Mouse (Mus musculus) lung, postnatal 4 days (tissue): ENCODE data around the gene Lrrfip2.

ENCODE experiments used
- DNase-seq, 2 experiments: peaks; one replicate each; pipeline ENCODE4 v3.0.0; 2021

Gene Lrrfip2

DNA sequence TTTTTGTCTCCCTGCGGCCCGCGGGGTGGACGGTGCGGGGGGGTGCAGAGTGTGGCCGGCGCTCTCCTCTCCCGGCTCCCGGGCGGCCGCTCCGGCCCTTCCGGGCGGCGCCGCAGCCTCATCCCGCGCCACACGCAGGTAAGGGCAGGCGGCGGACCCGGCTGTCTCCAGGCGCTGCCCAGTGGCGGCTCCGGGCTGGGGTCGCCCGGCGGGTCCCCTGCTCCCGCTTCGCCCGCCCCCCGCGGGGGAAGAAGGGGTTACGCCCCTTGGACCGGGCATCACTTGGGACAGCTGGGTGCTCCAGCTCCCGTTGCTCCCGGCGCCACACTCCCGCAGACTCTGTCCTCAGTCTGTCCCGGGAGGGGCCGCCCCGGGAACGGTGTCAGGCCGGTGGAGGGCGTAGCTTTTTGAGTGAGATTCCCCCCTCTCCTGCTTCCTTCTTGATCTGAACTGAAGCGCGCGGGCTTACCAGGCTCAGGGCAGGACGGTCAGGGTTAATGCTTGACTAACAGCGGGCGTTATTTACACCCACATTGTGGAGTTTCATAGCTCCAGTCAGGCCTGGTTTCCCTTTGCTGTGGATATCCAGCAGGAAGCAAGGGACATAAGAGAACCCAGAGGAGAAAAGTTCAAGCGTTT, 979 bp downstream of the Lrrfip2 start:
- DNase-seq: peak; percentile 64 to 66

DNA sequence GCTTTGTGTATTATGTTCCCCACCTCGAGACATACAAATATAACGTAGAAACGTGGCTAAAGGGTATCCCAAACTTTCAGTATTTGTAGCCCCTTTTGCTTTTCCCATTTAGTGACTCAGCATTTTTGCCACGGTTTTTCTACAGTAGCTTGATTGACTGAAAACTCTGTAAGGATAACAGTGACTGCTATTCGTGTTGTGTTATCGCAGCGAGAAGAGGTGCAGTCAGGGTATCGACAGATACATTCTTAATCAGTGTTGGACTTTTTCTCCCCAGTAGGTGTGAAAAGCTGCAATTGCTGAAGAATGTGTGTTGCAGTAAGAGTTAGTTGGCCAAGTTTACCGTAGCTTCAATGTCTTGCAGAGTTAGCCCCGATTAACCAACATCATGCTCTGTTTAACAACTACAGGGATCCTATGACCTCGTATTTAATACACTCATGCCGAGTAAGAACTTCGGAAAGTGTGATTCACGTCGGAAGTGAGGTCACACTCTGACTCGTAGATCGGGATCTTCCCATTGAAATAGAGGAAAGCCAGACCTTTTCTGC, 1.6 kb downstream of the Lrrfip2 start:
- DNase-seq: no peak

DNA sequence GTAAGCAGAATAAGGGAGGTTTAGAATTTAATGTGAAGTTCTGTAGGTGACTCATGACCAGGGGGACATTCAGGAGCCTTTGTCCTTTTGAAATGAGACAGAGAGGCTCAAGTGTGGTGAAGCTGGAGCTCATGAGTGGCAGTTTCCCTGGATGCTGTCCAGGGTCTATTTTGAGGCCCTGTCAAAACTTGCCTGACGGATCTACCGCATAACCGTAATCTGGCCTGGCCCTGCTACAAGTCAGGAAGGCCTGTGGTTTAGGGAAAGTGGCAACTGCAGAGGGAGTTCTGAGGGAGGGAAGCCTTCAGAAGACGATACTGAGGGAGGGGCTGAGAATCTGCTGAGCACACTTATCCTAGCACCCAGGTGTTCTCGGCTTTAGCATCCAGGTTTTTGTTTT, 5.1 kb downstream of the Lrrfip2 start:
- DNase-seq: no peak

DNA sequence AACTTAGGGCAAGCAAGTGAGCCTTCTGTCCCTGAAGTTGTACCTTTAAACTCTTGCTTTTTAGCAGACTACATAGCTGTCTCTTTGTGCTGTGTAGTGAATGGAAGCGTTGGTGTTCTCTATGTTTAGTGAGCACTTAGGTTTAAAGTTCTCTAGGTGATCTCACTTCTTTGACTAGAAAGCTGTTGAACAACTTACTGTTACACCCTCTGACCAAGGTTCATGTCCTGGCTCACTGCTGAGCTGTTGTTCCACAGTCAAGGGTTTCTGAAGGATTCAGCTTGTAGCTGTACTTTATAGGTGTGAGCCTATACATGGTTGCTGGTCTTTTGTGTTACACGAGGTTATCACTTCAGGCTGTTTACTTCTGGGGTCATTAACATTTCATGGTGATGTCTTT, 5.9 kb downstream of the Lrrfip2 start:
- no peak for DNase-seq

DNA sequence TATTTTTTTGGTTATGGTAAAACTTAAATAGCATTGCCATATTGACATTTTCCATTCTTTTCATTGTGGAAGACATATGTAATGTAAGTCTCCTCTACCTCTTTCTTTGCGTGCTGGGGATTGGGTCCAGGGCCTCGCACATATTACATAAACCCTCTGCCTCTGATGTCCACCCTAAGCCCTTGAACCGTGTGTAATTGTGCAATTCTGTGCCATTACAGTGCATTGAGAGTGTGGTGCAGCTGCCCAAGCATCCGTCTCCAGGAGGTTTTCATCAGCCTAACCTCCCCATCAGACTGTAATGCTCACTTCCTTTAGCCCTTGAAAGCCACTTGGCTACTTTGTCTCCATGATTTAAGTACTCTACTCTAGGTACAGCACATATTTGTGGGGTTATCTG, 7.0 kb downstream of the Lrrfip2 start:
- no peak for DNase-seq

DNA sequence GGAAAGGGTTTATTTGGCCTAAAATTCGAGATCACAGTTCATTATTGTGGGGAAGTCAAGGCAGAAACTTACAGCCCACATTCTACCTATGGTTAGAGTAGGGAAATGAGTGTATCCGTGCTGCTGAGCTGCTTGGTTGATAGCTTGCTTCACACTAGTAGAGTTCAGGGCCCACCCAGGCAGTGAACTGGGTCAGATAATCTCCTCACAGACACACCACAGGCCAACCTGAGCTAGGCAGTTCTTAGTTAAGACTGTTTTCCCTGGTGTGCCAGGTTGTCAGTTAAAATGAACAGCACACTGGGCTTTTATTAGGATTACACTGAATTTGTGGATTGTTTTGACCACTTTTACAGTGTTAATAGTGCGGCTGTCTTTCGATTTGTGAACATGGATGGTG, 9.3 kb downstream of the Lrrfip2 start:
- no peak for DNase-seq

DNA sequence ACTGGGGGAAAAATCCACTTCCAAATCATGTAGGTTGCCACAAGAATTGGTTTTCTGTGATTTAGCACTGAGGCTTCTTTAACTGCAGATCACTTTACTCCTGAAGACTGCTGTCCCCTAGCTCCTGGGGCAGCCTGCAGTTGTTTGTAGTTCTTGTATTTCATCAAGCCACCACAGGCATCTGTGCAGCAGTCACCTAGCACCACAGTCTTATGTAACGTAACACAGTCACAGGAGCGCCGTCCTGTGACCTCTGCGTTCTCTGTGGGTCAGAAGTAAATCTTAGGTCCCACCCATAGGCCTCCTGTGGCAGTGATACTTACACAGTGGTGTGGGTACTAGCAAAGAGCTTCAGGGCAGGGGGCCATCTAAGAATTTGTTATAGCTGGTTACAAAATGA, 10.4 kb downstream of the Lrrfip2 start:
- DNase-seq: no peak

DNA sequence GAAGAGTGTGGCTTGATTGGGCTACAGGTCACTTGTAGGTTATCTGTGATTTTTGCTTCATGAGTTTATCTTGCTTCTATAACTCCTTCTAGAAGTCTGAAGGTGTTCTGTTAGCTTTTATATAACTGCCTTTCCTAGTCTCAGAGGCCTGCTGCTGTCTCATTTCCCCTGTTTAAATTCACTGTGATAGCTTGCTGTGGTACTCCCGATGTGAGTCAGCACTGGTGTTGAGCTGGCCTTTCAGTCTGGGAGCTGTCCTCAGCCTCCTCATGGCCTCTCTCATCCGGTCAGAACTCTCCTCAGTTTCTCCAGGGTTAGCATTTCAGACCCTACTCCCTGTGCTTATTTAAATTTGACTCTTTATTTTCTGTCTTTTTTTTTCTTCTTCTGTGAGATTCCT, 12.7 kb downstream of the Lrrfip2 start:
- no peak for DNase-seq

DNA sequence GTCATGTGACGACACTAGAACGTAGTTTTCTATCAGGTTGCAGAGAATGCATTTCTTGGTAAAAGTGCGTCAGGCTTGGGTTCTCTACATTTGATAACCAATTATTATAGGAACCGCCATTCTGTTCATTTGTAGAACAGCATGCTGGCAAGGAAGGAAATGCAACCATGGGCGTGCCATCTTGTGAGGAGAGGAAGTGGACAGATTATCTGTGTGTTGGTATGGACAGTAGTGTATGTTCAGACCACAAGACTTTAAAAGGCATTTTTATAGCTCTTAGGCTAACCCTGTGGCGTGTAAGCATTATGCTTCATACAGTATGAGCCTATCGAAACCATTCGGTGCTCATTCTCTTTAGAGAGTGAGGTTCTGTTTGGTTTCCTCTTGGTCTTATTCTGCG, 20.8 kb downstream of the Lrrfip2 start:
- no peak for DNase-seq

DNA sequence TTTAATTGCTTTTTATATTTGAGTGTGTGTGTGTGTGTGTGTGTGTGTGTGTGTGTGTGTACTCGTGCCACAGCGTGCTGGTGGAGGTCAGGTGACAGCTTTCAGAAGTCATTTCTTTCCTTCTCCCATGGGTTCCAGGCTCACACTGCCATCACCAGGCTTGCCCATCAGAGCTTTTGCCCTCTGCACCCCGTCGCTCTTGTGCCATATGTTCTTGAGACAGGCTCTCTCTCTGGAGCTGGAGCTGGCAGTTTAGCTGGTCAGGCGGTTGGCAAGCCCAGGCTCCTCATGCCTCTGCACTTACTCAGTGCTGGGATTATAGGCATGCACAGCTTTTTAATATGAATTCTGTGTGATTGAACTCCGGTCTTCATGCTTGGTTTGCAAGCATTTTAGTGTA, 25.3 kb downstream of the Lrrfip2 start:
- DNase-seq: no peak

DNA sequence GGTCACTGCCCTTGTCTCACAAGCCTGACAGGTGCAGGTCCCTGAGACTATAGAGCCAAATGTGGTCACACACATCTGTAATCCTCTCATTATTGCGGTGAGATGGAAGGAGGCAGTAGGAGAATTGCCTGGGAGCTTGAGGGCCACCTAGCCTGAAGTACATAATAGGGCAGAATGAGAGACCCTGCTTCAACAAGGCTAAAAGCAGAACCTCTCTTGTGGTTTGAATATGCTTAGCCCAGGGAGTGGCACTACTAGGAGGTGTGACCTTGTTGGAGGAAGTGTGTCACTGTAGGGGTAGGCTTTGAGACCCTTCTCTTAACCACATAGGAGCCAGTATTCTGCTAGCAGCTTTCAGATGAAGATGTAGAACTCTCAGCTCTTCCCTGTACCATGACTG, 26.0 kb downstream of the Lrrfip2 start:
- no peak for DNase-seq

DNA sequence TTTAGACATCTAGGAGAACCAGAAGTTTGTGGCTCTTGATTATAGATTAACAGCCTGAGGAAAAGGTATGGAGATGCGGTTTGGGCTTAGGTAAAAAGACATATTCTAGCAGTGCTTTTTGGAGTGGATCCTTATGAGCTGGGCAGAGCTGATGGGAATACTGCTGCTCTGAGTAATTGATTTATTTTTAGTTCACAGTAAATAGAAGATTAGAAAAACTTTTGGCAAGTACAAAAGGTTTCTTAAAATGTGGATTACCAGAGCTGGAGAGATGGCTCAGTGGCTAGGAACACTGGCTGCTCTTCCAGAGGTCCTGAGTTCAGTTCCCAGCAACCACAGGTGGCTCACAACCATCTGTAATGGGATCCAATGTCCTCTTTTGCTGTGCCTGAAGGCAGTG, 27.3 kb downstream of the Lrrfip2 start:
- DNase-seq: no peak

DNA sequence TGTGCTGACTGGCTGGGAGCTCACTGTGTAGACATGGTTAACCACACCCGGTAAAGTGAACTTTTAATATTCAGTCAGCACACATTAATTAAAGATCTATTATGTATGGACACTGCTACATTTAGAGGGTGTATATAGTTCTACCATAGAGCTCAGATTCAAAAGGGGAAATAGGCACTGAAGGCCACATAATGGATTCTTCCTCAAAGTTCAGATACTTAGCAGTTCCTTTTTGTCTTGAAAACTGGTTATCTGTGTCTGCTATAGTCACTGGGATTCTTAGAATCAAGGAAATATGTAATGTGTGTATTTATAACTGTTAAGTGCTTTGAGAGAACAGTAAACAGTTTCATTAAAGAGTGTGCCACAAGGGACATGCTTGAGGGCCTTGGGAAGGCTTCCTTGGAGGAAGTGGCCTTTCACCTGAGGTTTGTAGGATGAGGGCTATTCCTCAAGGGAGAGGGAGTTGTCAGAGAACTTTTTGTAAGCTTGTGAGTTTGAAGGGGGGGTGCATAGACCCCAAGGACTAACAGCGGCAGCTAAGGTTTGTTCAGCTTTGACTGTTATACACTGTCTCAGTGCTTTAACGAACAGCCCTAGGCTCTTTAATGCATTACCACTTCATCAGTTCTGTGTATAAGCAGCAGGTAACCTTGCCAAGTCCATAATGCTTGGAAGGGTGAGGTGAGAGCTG, 28.3 kb downstream of the Lrrfip2 start:
- DNase-seq: no peak

DNA sequence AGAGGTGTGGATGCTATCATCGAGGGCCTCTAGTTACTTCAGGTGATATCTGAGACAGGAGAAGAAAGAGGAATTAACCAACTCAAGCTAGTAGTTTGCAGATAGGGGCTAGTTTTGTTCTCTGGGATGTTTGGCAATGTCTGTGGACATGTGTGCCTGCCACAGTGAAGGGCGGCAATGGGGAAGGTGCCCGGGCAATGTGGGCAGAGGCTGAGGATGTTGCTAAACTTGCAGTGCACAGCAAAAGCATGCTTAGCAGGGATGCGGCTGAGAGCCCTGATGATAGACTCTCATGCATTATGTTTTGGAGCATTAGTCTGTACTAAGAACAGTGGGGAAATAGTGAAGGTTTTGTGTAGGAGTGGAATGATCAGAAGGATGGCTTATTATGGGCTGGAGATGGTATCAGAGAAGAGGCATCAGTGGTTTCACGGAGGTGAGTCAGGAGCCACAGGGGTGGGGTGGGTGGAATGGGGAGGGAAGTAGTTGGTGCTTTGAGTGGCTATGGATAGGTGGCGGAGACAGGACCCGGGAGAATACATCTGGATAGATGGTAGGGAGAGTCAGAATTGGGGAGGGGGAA, 28.9 kb downstream of the Lrrfip2 start:
- peak; percentile 59 to 60 for DNase-seq

DNA sequence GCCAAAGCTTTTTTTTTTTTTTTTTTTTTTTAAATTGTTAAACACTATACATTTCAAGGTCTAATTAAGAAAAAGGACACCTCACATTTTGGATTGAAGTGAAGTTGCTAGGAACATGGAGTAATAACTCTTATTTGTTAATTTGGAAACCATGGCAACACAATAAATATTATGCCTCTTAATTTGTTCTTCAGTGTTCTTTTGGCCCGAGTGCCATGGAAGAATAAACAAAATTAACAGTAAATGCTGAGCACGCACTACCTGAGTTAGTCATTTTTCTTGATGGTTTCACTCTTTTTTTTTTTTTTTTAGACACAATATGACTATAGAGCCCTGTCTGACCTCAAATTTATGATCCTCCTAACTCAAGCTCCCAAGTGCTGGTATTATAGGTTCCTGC, 30.6 kb downstream of the Lrrfip2 start:
- DNase-seq: no peak

DNA sequence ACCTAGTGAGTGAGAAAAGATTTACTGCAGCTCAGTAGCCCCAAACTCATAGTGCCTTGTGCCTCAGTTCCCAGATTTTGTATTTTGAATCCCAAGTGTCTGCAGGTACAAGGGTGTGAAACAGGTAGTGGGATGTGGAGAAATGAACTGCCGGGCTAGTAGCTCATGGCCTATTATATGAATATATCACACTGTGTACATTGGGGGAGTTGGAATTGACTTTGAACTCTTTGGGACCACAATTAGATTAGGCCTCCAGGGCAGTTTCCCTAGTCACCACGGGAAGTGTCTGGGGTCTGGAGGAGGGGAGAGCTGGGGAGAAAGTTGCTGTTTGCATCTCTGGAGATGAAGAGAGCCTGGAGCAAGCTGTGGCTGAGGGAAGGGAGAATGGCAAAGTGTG, 31.0 kb downstream of the Lrrfip2 start:
- DNase-seq: no peak

DNA sequence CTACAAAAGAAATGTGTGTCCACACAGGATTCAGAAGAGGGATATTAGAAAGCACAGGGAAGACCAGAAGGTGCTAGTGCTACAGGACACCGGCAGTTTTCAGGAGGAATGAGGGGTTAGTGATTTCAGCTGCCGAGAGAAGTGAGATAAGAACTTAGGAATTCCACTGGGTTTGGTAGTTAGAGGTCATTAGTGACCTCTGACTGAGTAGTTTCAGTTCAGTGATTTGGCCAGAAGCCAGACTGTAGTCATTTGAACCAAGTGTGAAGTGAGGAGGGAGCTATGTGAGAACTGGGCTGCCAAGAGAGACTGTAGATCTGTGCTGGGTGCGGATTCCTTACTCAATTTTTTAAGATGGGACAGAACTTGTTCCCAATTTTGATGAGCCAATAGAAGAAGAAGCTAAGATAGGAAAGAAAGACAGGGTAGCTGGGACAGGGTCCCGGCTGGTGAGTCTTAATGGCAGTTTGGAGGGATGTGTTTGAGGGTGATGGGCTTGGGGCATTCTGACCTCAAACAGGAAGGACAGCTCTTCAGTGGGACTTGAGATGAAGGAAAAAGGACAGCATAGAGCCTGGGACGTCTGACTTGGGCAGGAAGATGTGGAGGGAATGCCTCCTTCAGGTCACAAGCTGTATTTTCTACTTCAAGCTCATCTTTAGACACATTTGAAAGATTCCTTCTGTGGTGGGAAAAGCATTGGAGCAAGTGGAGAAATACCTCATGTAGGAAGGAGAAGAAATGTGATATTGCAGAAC, 32.0 kb downstream of the Lrrfip2 start:
- peak; percentile 29 to 65 for DNase-seq

DNA sequence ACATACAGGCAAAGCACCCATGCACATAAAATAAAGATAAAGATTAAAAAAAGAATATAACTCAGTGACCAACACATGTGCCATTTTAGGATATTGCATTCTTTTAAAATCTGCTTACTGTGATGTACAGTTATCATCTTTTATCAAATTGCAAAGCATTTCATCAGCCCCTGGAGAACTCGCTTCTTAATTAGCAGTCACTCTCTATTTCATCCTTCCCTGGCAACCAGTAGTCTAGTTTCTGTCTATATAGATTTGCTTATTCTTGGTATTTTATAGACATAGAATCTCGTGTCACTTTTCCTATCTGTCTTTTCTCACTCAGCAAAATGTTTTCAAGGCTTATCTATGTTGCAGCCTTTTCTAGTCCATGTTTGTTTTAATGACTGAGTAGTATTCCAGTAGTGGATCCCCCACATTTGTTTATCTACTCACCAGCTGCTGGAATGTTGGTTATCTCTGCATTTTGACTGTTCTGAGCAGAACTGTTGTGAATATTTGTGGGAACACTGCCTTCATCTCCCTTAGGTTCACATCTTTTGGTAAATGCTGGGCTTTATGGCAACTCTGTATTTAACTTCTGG, 35.0 kb downstream of the Lrrfip2 start:
- DNase-seq: no peak

DNA sequence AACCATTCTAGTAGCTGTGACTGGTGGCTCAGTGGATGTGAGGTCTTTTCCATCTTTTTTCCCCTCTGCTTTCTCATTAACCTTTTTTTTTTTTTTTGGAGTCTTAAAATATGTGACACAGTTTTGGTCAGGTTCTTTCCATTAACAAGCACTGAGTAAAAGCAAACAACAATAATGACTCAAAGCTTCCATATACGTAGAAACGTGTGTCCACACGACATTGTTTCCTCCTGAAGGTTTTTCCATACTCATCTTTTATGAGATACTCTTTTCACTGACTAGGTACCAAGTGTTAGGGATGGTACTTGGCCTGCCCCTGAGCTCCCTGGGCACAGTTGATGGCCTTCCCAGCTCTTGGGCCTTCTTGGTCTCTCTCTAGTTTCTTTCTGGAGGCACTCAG, 35.6 kb downstream of the Lrrfip2 start:
- DNase-seq: no peak

DNA sequence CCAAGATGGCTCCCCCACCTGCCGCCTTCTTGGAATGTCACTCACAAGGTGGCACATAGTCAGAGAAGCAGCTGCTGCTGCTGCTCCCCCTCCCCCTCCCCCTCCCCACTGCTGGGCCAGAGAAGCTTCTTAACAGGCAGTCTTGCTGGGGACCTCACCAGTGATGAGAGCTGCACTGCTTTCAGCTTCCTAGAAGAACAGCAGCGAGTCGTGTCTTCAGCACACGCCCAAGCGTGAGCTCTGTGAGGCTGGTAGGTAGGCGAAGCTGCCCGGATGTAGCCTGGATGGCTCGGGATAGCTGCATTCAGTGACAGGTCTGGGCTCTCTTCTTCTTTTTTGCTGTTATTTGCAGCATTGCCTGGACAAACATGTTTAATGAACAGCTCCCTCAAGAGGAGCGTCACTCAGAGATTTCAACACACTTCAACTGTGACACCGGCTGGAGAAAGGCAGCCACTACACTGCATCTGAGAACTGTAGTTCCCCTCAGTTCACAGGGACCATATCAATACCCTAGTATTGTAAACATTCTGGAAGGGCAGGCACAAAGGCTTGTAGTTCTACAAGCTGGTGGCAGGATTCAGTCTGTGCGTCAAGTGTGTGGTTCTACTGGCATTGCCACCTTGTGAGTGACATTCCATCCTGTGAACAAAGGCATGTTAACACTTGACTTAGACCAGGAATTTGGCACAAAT, 38.5 kb downstream of the Lrrfip2 start:
- DNase-seq: peak; percentile 56 to 64

DNA sequence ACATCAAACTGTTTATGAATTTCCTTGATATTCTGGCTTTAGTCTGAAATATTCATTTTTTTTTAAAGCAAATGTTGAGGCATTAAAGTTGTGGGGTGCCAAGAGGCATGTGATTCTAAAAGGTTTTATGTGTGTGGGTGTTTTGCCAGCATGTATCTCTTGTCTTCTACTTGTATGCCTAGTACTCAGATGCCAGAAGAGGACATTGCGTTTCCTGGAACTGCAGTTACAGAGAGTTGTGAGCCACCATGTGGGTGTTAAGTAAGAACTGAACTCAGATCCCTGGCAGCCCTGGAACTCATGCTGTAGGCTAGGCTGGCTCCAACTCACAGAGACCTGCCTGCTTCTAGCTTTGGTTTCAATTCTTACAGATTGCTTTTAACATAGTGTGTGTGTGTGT, 42.2 kb downstream of the Lrrfip2 start:
- DNase-seq: no peak

DNA sequence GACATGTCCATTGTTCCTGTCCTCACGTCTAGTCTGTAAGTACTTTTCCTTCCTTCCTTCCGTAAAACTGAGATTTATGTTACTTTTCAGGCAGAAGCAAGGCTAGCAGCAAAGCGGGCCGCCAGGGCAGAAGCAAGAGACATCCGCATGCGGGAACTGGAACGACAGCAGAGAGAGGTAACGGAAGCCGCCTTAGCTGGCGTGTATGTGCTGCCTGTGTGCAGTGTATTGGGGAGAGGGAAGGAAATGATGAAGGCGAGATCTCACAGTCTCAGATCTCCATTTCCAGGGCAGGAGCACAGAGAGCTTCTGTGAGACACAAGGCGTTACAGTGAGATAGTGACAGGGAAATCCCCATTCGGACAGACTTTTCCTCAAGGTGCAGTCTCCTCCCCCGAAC, 43.8 kb downstream of the Lrrfip2 start:
- DNase-seq: no peak

DNA sequence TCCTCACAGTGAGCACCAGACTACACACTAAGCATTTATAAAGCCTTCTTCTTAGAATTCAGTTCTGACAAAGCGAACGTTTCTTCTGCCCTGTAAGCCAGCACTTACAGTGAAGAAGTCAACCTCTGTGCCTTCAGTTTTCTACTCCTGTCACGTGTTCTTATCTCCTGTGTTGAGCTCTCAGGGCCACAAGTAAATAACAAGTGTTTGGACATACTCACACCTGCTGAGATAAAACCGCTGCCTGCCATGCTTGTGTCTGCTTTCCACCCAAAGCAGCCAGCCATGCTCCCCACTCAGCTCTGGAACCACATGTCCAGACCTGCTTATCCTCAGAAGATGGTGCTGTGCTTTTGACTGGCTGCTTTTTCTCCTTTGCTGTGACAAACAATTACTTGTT, 49.2 kb downstream of the Lrrfip2 start:
- no peak for DNase-seq
